Mouse (Mus musculus): ENCODE measurements at regions not wholly inside any gene's neighbourhood (a gene's known extent, or its start where the extent isn't known, plus 50 kb on each side); places are given as distances from the start of the nearest gene placed in this dataset.

DNA sequence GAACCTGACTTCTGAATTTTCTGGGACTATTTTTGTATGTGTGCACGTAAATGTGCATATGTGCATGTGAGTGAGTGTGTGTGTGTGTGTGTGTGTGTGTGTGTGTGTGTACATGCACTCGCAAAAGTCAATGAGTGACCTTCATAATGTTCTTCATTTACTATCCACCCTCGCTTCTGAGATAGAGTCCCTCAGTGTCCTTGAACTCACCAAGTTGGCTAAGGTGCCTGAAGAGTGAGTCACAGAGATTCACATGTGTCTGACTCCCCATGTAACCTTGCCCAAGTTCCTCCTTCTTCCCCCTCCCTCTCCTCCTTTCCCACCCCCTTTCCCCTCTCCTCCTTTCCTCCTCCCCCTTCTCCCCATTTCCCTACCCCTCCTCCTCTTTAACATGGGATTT, 341.6 kb downstream of the Cdh26 start:
- TF ChIP-seq CTCF (IDR thresholded peaks at IDR 0.05) (no peak), EP300 (IDR thresholded peaks at IDR 0.05) (no peak)
